Mouse (Mus musculus): ENCODE results near the gene Cela3a.
"Not testable (repeated sequence)": the region's sequence is repeated elsewhere in the genome, so short reads cannot be mapped to it uniquely, and the experiment has no call there.

The Cela3a gene

GRCm38 (mm10) chr4:137409691-137410090, at the start of gene Cela3a:
Gene Cela3a (minus strand): TSS chr4:137409791.
- DNase-seq (ENCODE audit: low read depth, low spot score), result no peak

GRCm38 (mm10) chr4:137458861-137459260, 49.3 kb upstream of the Cela3a start:
- no peak for DNase-seq (ENCODE audit: low read depth, low spot score)

GRCm38 (mm10) chr4:137458310-137458709, 48.7 kb upstream of the Cela3a start:
- no peak for DNase-seq (ENCODE audit: low read depth, low spot score)

DNA sequence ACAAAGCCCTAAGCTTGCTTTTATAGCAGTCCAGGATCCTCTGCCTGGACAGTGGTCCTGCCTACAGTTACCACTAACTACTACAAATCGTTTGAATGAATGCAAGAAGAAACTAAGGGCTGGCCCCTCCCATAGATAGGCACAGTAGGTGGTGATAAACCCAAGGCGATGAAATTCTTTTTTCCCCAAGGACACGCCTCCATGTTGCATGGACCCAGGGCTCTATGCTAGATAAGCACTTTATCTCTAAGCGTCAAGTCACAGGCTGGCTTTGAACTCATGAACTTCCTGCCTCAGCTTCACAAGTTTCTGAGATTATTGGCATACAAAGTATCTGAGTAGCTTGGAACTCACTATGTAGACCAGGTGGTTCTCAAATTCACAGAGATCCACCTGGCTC, 47.7 kb upstream of the Cela3a start:
- DNase-seq (ENCODE audit: low read depth, low spot score), result no peak

DNA sequence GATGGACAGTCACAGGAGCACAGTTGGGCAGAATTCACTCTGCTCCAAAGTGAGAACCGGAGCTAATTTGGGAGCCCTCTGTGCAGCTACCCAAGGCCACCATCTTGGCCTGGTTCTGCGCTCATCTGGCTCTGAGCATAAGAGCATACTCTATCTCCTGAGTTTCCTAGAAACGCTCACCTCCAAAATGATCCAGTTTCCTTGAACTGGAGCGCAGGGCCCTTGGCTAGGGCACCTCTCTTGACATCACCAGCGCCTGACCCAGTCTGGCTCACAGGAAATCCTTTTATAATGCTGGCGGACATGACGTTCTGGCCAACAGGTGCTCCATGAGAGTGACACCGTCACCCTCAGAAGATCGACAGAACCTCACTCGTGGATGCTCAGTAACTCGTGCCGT, 47.0 kb upstream of the Cela3a start:
- no peak for DNase-seq (ENCODE audit: low read depth, low spot score)

DNA sequence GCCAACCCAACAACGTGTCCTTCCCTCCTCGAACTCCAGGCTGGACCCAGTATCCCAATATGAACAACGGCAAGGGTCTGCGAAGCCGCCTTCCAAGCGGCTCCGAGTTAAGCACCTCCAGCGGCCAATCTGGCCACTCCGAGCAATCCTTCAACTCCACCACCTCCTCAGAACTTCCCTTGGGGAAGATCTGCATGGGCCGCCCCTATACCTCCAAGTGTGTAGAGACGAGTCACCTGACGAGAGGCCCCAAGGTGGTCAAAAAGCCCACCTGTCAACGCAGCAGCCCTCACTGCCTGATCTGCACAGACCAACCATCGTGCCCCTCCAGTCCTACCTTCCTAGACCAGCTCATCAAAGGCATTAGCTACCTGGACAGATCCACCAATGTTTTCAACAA, 45.0 kb upstream of the Cela3a start:
- no peak for DNase-seq (ENCODE audit: low read depth, low spot score)

GRCm38 (mm10) chr4:137453234-137453767, 43.7 kb upstream of the Cela3a start, which contains the start of gene 1700013G24Rik:
Gene 1700013G24Rik (plus strand): TSS chr4:137453284.
- DNase-seq (ENCODE audit: low read depth, low spot score), result no peak

- no peak for DNase-seq (ENCODE audit: low read depth, low spot score)
Observed at GRCm38 (mm10) chr4:137452190-137452589, 42.6 kb upstream of the Cela3a start.

DNA sequence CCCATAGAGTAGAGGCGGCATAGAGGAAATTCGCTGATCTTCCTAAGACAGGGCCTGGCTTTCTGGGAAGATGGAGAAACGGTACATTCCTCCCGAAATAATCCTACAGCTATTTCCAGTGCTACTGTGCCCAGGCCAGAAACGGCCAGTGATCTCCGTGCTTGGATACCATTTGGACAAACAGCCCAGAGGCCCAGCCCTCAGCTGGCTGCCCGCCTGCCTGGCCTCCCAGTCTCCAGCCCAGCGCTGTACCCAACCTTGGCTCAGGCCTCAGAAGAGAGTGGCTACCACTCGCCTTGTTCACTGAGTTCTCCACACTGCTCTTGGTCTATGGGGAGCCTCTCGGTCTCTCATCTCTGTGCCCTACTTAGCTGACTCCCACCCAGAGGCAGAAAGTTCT, 40.1 kb upstream of the Cela3a start:
- no peak for DNase-seq (ENCODE audit: low read depth, low spot score)

- no peak for DNase-seq (ENCODE audit: low read depth, low spot score)
Observed at GRCm38 (mm10) chr4:137449132-137449531, 39.5 kb upstream of the Cela3a start.

DNA sequence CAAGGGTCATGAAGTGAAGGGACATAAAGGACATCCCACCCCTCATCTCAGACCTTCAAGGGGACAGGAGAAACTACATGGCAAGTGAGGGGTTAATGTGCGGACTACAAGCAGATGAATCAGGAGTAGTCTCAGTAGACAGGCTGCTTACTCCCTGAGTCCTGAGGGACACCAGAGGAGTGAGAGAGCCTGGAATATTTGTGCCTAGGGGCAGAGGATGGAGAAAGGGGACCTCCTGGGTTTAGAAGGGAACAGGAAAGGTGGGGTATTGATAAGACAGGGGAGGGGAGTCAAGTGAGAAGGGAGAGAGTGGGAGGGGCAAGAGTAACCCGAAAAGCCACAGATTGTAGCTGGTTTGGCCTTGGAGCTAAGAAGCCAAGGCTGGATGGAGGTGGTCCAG, 39.0 kb upstream of the Cela3a start:
- DNase-seq (ENCODE audit: low read depth, low spot score), result no peak

DNA sequence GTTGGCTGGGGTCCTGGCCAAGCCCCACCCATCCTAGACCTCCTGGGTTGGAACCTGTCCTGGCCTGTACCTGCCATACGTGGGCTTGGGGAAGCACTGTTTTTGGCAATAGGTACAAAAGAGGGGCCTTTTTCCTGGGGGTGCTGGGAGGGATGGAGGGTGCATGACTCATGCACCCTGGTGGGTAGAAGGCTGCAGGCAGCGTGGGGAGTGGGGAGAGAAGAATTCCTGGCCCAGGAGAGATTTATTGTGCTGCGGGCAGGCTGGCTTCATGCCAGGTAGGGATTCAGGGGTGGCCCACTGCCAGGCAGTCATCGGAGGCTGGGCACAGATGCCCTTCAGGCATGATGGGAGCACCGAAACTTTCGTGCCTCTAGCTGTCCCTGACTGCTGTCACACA, 38.6 kb upstream of the Cela3a start:
- DNase-seq (ENCODE audit: low read depth, low spot score), result no peak

GRCm38 (mm10) chr4:137447363-137448196, 38.0 kb upstream of the Cela3a start:
- no peak for DNase-seq (ENCODE audit: low read depth, low spot score)

DNA sequence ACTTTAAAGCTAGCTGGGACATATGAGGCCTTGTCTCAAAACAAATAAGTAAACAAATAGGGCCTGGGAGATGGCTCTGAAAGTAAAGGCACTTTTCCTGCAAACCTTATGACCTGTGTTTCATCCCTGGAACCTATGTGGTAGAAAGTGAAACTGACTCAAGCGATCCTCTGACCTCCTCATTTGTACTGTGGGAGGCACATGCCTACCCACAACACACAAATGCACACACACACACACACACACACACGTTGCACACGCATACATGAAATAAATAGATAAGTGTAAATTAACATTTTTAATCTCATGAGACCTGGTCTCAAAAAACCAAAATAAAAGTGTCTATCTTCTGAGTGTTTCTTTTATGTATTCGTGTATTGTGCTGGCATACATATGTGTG, 36.3 kb upstream of the Cela3a start:
- no peak for DNase-seq (ENCODE audit: low read depth, low spot score)

DNA sequence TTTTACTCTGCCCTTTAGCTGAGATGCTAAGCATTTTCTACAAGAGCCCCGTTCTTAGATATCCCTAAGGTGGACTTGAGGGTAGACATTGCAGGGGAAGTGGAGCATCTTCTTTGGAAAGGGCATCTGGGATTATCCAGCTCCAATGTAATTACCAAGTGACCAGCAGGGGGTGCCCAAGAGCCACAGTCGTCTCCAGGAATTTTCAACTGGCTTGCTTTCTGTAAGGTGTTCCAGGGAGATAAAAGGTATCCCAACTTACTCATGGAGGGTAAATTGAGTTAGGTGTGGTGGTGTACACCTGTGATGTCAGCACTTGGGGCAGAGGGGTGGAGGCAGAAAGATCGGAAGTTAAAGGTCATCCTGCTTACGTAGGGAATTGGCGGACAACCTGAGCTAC, 34.0 kb upstream of the Cela3a start:
- DNase-seq (ENCODE audit: low read depth, low spot score), result peak; percentile 74

- DNase-seq (ENCODE audit: low read depth, low spot score), result peak; percentile 61
Observed at GRCm38 (mm10) chr4:137441332-137441731, 31.7 kb upstream of the Cela3a start.

DNA sequence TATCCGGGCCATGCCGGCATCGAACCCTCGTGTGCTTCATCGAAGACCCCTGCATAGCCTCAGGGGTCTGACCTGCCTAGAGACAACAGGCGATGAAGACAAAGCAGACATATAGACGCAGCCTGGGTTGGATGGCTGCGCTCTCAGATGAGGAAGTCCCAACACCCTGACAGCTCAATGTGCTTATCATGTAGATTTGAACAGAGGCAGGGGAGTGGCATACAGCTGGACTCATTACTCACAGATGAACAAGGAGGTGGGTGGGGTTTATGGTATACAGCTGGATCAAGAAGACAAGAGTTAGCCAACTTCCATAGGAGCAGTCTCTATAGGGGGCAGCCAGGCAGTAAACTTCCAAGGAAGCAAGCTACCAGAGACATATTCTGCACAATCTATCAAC, 29.3 kb upstream of the Cela3a start:
- peak; percentile 75 for DNase-seq (ENCODE audit: low read depth, low spot score)

DNA sequence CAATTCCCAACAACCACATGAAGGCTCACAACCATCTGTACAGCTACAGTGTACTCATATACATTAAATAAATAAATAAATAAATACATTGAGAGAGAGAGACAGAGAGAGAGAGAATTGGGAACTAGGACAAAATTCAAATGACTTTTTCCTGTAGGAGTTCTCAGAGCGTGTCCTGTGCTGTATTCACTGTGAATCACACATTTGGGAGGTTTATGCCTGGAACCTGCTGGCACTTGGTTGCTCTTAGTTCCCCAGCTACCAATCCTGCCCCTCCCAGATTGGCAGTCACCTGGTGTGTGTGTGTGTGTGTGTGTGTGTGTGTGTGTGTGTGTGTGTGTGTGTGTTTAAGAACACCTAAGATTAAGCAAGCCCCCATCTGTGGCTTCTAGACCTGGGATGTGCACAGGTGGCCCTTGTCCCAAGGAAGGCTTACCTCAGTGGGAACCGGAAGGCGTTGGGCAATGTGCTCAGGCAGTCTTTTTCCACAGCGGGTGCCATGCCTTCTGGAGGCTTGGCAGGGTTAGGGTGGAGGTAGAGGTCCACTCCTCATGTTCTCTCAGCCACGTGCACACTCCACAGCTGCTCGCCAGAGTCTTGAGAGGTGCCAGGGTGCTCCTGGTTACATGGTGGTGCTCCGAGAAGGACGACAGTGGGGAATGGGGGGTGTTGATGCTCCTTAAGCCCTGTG, 27.5 kb upstream of the Cela3a start:
- no peak for DNase-seq (ENCODE audit: low read depth, low spot score)

- DNase-seq (ENCODE audit: low read depth, low spot score), result not testable (repeated sequence)
Observed at GRCm38 (mm10) chr4:137432700-137433550, 23.3 kb upstream of the Cela3a start.

GRCm38 (mm10) chr4:137430502-137430901, 20.9 kb upstream of the Cela3a start, which contains the start of gene Cela3b:
Gene Cela3b (minus strand): TSS chr4:137430540.
- DNase-seq (ENCODE audit: low read depth, low spot score), result no peak

DNA sequence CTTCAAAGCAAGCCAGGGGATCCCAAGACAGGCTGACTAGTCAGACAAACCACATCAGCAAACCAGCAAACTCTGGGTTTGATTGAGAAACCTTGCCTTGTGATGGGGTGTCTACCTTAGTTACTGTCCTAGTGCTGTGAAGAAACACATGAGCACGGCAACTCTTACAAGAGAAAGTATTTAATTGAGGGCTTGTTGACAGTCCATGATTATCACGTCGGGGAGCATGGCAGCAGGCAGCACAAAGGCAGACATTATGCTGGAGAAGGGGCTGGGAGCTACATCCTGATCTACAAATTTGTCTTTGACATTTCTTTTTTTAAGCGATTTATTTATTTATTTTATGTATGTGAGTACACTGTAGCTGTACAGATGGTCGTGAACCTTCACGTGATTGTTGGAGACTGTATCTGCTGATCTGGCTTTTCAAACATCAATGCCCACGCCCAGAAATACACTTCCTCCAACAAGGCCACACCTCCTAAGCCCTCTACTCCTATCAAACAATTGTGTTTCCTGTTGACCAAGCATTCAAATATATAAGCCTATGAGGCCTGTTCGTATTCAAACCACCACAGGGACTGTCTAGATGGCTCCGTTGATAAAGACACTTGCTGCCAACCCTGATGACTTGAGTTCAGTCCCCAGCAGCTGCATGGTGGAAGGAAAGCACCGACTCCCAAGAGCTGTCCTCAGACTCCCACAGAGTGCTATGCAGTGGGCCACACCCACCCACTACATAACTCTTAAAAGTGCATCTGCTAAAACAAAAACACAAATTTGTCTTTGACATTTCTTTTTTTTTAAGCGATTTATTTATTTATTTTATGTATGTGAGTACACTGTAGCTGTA, 8.3 kb upstream of the Cela3a start:
- DNase-seq (ENCODE audit: low read depth, low spot score), result peak; percentile 16
